In genomic region chr6:57582356-57582755, GRCm38 (mm10) we compare ENCODE assay signal across 12 mouse cellular contexts. TPM values are rescaled to one million over a fixed set of nuclear protein-coding genes. Genes with fewer than 3 reads are reported as not detected.
DNase-seq lines count a peak whose midpoint lies in the region; ATAC-seq and TF ChIP-seq lines count a peak whose summit lies in the region.
"Had no signal": no experiment of that assay in that cellular context is flagged by ENCODE, and none has a peak within 500 bp of the region (broad histone marks: within the 10 kb centered on the region; RNA-seq: fewer than 3 reads in every experiment).

No protein-coding gene starts in this region.

- H3K9ac ChIP-seq in liver, embryonic 13.5 days: no peak overlapping the region
- no peak overlapping the region for H3K9ac ChIP-seq in kidney, embryonic 14.5 days (ENCODE audit: low read depth, low read length)
- H3K9ac ChIP-seq in forebrain, embryonic 11.5 days (ENCODE audit: low read length): no peak overlapping the region
- H3K9ac ChIP-seq: embryonic facial prominence, embryonic 12.5 days had no signal

- H3K9me3 ChIP-seq in liver, embryonic 13.5 days (replicated peaks): no peaks in the 10 kb centered on the region
- no peaks in the 10 kb centered on the region for H3K9me3 ChIP-seq in kidney, embryonic 14.5 days (ENCODE audit: control insufficient read depth, low read length)
- no peaks in the 10 kb centered on the region for H3K9me3 ChIP-seq in forebrain, embryonic 11.5 days (ENCODE audit: control insufficient read depth, low read length)
- H3K9me3 ChIP-seq: embryonic facial prominence, embryonic 12.5 days had no signal

- no peak for TF ChIP-seq CTCF in lung, adult 2 months (IDR thresholded peaks at IDR 0.05; ENCODE audit: insufficient read depth, low read length)

- no peak for DNase-seq in lung, adult 2 months
- DNase-seq in lung, postnatal 14 days: no peak
- peak; percentile 6 for DNase-seq in Muller cell, postnatal 12 days (ENCODE audit: inconsistent ontology term)
- no peak for DNase-seq in liver, embryonic 13.5 days
- peak; percentile 7 to 34 for DNase-seq in spleen, postnatal 10 days (ENCODE audit: low spot score in 2 of 2)
- DNase-seq in layer of hippocampus, postnatal 14 days (ENCODE audit: low spot score in 2 of 2): no peak
- DNase-seq in forebrain, embryonic 11.5 days (ENCODE audit: low spot score): no peak
- DNase-seq: heart, postnatal 10 days had no signal

- ATAC-seq in liver, embryonic 13.5 days (ENCODE audit: low read depth): no peak
- ATAC-seq in kidney, embryonic 14.5 days (ENCODE audit: low FRiP score, low TSS enrichment): no peak
- no peak for ATAC-seq in forebrain, embryonic 11.5 days (replicated peaks; ENCODE audit: low FRiP score)
- ATAC-seq: Patski had no signal

- H3K4me1 ChIP-seq in lung, adult 2 months (ENCODE audit: control insufficient read depth, insufficient read depth, low read length): peaks cover 2% of the 10 kb centered on the region
- H3K4me1 ChIP-seq in liver, embryonic 13.5 days (replicated peaks): peaks cover 15% of the 10 kb centered on the region
- no peaks in the 10 kb centered on the region for H3K4me1 ChIP-seq in kidney, embryonic 14.5 days (ENCODE audit: control insufficient read depth, insufficient read depth, low read length)
- H3K4me1 ChIP-seq in forebrain, embryonic 11.5 days (replicated peaks; ENCODE audit: control insufficient read depth, insufficient read depth, low read length): no peaks in the 10 kb centered on the region

- no peaks in the 10 kb centered on the region for H3K27me3 ChIP-seq in liver, embryonic 13.5 days
- H3K27me3 ChIP-seq in kidney, embryonic 14.5 days (ENCODE audit: control insufficient read depth, insufficient read depth, low read length): no peaks in the 10 kb centered on the region
- no peaks in the 10 kb centered on the region for H3K27me3 ChIP-seq in forebrain, embryonic 11.5 days (ENCODE audit: control insufficient read depth, insufficient read depth, low read length)
- H3K27me3 ChIP-seq: embryonic facial prominence, embryonic 12.5 days; Patski had no signal

- 38% methylated on average over 4 of the region's 4 CpGs for WGBS in lung, adult 2 months
- WGBS in liver, embryonic 13.5 days (ENCODE audit: insufficient replicate concordance): 61% methylated on average over 4 of the region's 4 CpGs
- 84% methylated on average over 4 of the region's 4 CpGs for WGBS in kidney, embryonic 14.5 days
- WGBS in forebrain, embryonic 11.5 days: 85% methylated on average over 4 of the region's 4 CpGs

- H3K36me3 ChIP-seq in liver, embryonic 13.5 days: no peaks in the 10 kb centered on the region
- no peaks in the 10 kb centered on the region for H3K36me3 ChIP-seq in kidney, embryonic 14.5 days (ENCODE audit: control insufficient read depth, insufficient read depth, low read length)
- H3K36me3 ChIP-seq in forebrain, embryonic 11.5 days (ENCODE audit: control insufficient read depth, insufficient read depth, low read length): no peaks in the 10 kb centered on the region
- H3K36me3 ChIP-seq: embryonic facial prominence, embryonic 12.5 days had no signal

- H3K27ac ChIP-seq in liver, embryonic 13.5 days: no peak overlapping the region
- H3K27ac ChIP-seq in kidney, embryonic 14.5 days (ENCODE audit: low read depth, low read length): no peak overlapping the region
- H3K27ac ChIP-seq in forebrain, embryonic 11.5 days (ENCODE audit: low read depth, low read length): no peak overlapping the region
- H3K27ac ChIP-seq: embryonic facial prominence, embryonic 12.5 days had no signal

- H3K4me2 ChIP-seq in liver, embryonic 13.5 days: peak overlapping the region; percentile 29; the same call in 1 of the 2 replicates
- no peak overlapping the region for H3K4me2 ChIP-seq in kidney, embryonic 14.5 days (replicated peaks; ENCODE audit: low read depth, low read length)
- H3K4me2 ChIP-seq in forebrain, embryonic 11.5 days (ENCODE audit: low read depth, low read length, severe bottlenecking): no peak overlapping the region
- H3K4me2 ChIP-seq: midbrain, embryonic 11.5 days had no signal

- no peak for TF ChIP-seq POLR2A in lung, adult 2 months (IDR thresholded peaks at IDR 0.05; ENCODE audit: borderline replicate concordance, extremely low read depth, low read depth, low read length)

- H3K4me3 ChIP-seq in lung, adult 2 months (replicated peaks; ENCODE audit: extremely low read depth, low read depth, low read length): peak overlapping the region; percentile 41
- H3K4me3 ChIP-seq in liver, embryonic 13.5 days (replicated peaks): 0 out of 2 replicates have a peak overlapping the region, but pooled peaks have one; percentile 9
- no peak overlapping the region for H3K4me3 ChIP-seq in kidney, embryonic 14.5 days (ENCODE audit: low read length)
- H3K4me3 ChIP-seq in forebrain, embryonic 11.5 days (ENCODE audit: low read depth, low read length): no peak overlapping the region
- H3K4me3 ChIP-seq: embryonic facial prominence, embryonic 12.5 days had no signal

RNA-seq across cellular contexts. Expression of gene Herc6, which starts 1.6 kb away (rescaled TPM):
- polyA plus RNA-seq in lung, adult 2 months (2012; rRNA removed): 9.9 and 11.6 TPM in 2 replicates
- polyA plus RNA-seq in liver, embryonic 13.5 days (2015; fragmentation: Nextera tagmentation; extraction: Ambion mirVana): 3.1 and 4.9 TPM in 2 replicates
- total RNA-seq in layer of hippocampus, postnatal 14 days (2021): 1 to 10 TPM; 2.6 to 2.8 TPM
- polyA plus RNA-seq in kidney, embryonic 14.5 days (2014; fragmentation: Nextera tagmentation; extraction: Ambion mirVana): 3.0 and 3.4 TPM in 2 replicates
- polyA plus RNA-seq in forebrain, embryonic 11.5 days (2014; fragmentation: Nextera tagmentation; extraction: Ambion mirVana): 2.7 and 3.4 TPM in 2 replicates

RNA-seq across cellular contexts. Expression of gene Ppm1k, which starts 47.1 kb away (rescaled TPM):
- 1.5 and 2.9 TPM in 2 replicates for polyA plus RNA-seq in lung, adult 2 months (2012; rRNA removed)
- 2.5 and 2.7 TPM in 2 replicates for polyA plus RNA-seq in liver, embryonic 13.5 days (2015; fragmentation: Nextera tagmentation; extraction: Ambion mirVana)
- 10 to 100 TPM; 44.7 to 49.7 TPM for total RNA-seq in layer of hippocampus, postnatal 14 days (2021)
- 3.4 and 5.0 TPM in 2 replicates for polyA plus RNA-seq in kidney, embryonic 14.5 days (2014; fragmentation: Nextera tagmentation; extraction: Ambion mirVana)
- polyA plus RNA-seq in forebrain, embryonic 11.5 days (2014; fragmentation: Nextera tagmentation; extraction: Ambion mirVana): 6.2 and 6.7 TPM in 2 replicates

Comparison
In these comparisons a context has a peak if more than half of its experiments do, and no peak if none do; other contexts are left out.
1. DNase-seq: peak in Muller cell, postnatal 12 days (single experiment) and spleen, postnatal 10 days (2 of 2); none in lung, adult 2 months (single experiment), lung, postnatal 14 days (single experiment), liver, embryonic 13.5 days (single experiment), layer of hippocampus, postnatal 14 days (0 of 2) and forebrain, embryonic 11.5 days (single experiment).
2. H3K4me3 ChIP-seq: peak in lung, adult 2 months (single experiment) and liver, embryonic 13.5 days (single experiment); none in kidney, embryonic 14.5 days (single experiment) and forebrain, embryonic 11.5 days (single experiment).